Mouse (Mus musculus) C2C12 (cell line): Measurements from ENCODE around the gene Togaram2.

Experiments
- CTCF ChIP-seq: IDR thresholded peaks from one replicate; pipeline ENCODE4 v1.5.1; 2011; ENCODE audit not compliant: control insufficient read depth, insufficient read depth, insufficient read length
- MYOG ChIP-seq: IDR thresholded peaks from one replicate; pipeline ENCODE4 v1.6.1; 2011; ENCODE audit not compliant: control insufficient read depth, insufficient read length; ENCODE audit errors: extremely low read depth

DNA sequence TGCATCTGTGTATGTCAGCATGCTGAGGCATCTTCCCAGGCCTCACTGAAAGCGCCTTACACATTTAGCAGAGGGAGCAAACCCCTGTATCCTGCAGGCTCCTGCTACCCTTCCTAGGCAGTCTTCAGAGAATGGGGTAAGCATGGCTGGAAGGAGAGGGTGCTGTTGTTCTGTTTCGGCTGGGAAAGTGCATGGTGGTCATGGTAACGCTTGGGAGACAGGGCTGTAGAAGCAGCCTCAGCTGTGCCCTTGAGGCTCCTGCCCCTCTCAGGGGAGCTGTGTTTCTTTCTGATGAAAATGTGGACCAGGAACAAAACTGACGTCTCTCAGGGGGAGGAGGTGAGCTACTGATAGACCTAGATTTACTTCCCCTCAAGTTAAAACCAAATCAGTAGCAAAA lies 34.7 kb downstream of the Togaram2 start:
- TF ChIP-seq CTCF (no peak), MYOG (no peak)
